Mouse (Mus musculus) cortical plate, adult 2 months (tissue): ENCODE measurements around the gene Tgif1.

Experiments
- CTCF ChIP-seq: fragments of 200-500 bp; IDR thresholded peaks from 2 replicates; pipeline ENCODE4 v1.5.1; 2011; ENCODE audit warnings: mild to moderate bottlenecking, control low read depth, low read length; ENCODE audit not compliant: insufficient read depth; ENCODE audit errors: extremely low read depth
- POLR2A ChIP-seq: fragments of 200-500 bp; IDR thresholded peaks from 2 replicates; pipeline ENCODE4 v1.6.1; 2011; ENCODE audit warnings: mild to moderate bottlenecking, low read length, control low read depth; ENCODE audit not compliant: insufficient read depth; ENCODE audit errors: extremely low read depth

GRCm38 (mm10) chr17:70807885-70808284 is 45.5 kb downstream of the Tgif1 start:
- no peak for TF ChIP-seq CTCF
- TF ChIP-seq POLR2A: no peak
